Mouse (Mus musculus) hindbrain, embryonic 16.5 days (tissue): ENCODE measurements at regions not wholly inside any gene's neighbourhood (a gene's known extent, or its start where the extent isn't known, plus 50 kb on each side); places are given as distances from the start of the nearest gene placed in this dataset.
"Not testable (repeated sequence)": the region's sequence is repeated elsewhere in the genome, so short reads cannot be mapped to it uniquely, and the experiment has no call there.

Source experiments
- ATAC-seq: fragments of 200-750 bp; cut with Nextera tagmentation; 2 replicates; pipeline ENCODE4 v1.8.0; 2017; ENCODE audit warnings: moderate TSS enrichment, moderate library complexity
- H3K27ac ChIP-seq: fragments of 300-500 bp; sonication (generic); 2 replicates; pipeline ENCODE4 v1.5.1; 2014; ENCODE audit warnings: low read depth, mild to moderate bottlenecking, control low read depth, low read length, moderate library complexity
- H3K27me3 ChIP-seq: fragments of 300-500 bp; sonication (generic); replicated peaks from 2 replicates; pipeline ENCODE4 v1.6.1; 2014; ENCODE audit warnings: low read length; ENCODE audit not compliant: control insufficient read depth, insufficient read depth
- H3K36me3 ChIP-seq: fragments of 300-500 bp; sonication (generic); 2 replicates; pipeline ENCODE4 v1.6.1; 2014; ENCODE audit warnings: mild to moderate bottlenecking, low read length, moderate library complexity, mixed read lengths; ENCODE audit not compliant: control insufficient read depth, insufficient read depth
- H3K4me1 ChIP-seq: fragments of 300-500 bp; sonication (generic); 2 replicates; pipeline ENCODE4 v1.6.1; 2014; ENCODE audit warnings: low read depth, low read length; ENCODE audit not compliant: control insufficient read depth, insufficient read depth
- H3K4me2 ChIP-seq: fragments of 300-500 bp; sonication (generic); 2 replicates; pipeline ENCODE4 v1.6.1; 2014; ENCODE audit warnings: mild to moderate bottlenecking, low read length, control low read depth, moderate library complexity
- H3K4me3 ChIP-seq: fragments of 300-500 bp; sonication (generic); 2 replicates; pipeline ENCODE4 v1.5.1; 2014; ENCODE audit warnings: mild to moderate bottlenecking, low read length, control low read depth, moderate library complexity
- H3K9ac ChIP-seq: fragments of 300-500 bp; sonication (generic); 2 replicates; pipeline ENCODE4 v1.6.1; 2014; ENCODE audit warnings: low read depth, mild to moderate bottlenecking, control low read depth, low read length, moderate library complexity
- H3K9me3 ChIP-seq: fragments of 300-500 bp; sonication (generic); 2 replicates; pipeline ENCODE4 v1.6.1; 2014; ENCODE audit warnings: mild to moderate bottlenecking, low read length, moderate library complexity; ENCODE audit not compliant: control insufficient read depth
- WGBS: fragments of 180-500 bp; shearing (Covaris S2); extraction: QIAGEN DNeasy Blood & Tissue Kit; methylation state at CpG from one replicate; pipeline ENCODE4 v1.1.7; 2014; 5-methylcytosine and 5-hydroxymethylcytosine counted together

GRCm38 (mm10) chr12:8438638-8439037 is 61.2 kb downstream of the Rhob start:
- Histone ChIP-seq H3K9ac (no peak overlapping the region), H3K27me3 (no peaks in the 10 kb centered on the region), H3K4me2 (no peak overlapping the region), H3K36me3 (no peaks in the 10 kb centered on the region), H3K27ac (no peak overlapping the region), H3K4me1 (peaks cover 5% of the 10 kb centered on the region; the same call in 1 of the 2 replicates), H3K9me3 (no peaks in the 10 kb centered on the region), H3K4me3 (no peak overlapping the region)
- WGBS: 73% methylated on average over 4 of the region's 4 CpGs
- ATAC-seq: no peak

- H3K9ac ChIP-seq: no peak overlapping the region
- H3K27me3 ChIP-seq: no peaks in the 10 kb centered on the region
- ATAC-seq: no peak
- H3K4me3 ChIP-seq: no peak overlapping the region
- H3K36me3 ChIP-seq: no peaks in the 10 kb centered on the region
- peaks cover 12% of the 10 kb centered on the region for H3K4me1 ChIP-seq
- no peaks in the 10 kb centered on the region for H3K9me3 ChIP-seq
- H3K27ac ChIP-seq: no peak overlapping the region
- no peak overlapping the region for H3K4me2 ChIP-seq
- WGBS: 54% methylated on average over 6 of the region's 6 CpGs
These were observed 62.7 kb downstream of the Rhob start for GRCm38 (mm10) chr12:8436976-8437580.

GRCm38 (mm10) chr12:8436553-8436952 is 63.3 kb downstream of the Rhob start:
- Histone ChIP-seq H3K27me3 (no peaks in the 10 kb centered on the region), H3K9ac (no peak overlapping the region), H3K36me3 (no peaks in the 10 kb centered on the region), H3K9me3 (no peaks in the 10 kb centered on the region), H3K4me3 (no peak overlapping the region), H3K4me1 (peaks cover 13% of the 10 kb centered on the region), H3K27ac (no peak overlapping the region), H3K4me2 (no peak overlapping the region)
- ATAC-seq: no peak
- 59% methylated on average over 5 of the region's 5 CpGs for WGBS

GRCm38 (mm10) chr12:8435651-8436348 is 64.0 kb downstream of the Rhob start:
- not testable (repeated sequence) for H3K9me3 ChIP-seq, ATAC-seq, H3K27me3 ChIP-seq

GRCm38 (mm10) chr12:8428228-8428990 is 71.4 kb downstream of the Rhob start:
- 82% methylated on average over 5 of the region's 5 CpGs for WGBS

More at GRCm38 (mm10) chr12:8435651-8436348, 64.0 kb downstream of the Rhob start:
- not testable (repeated sequence) for H3K9ac ChIP-seq, H3K36me3 ChIP-seq, H3K4me3 ChIP-seq, H3K4me2 ChIP-seq, H3K27ac ChIP-seq
- H3K4me1 ChIP-seq: peaks cover 13% of the 10 kb centered on the region
- 89% methylated on average over 3 of the region's 3 CpGs for WGBS

GRCm38 (mm10) chr12:8424515-8424914 is 75.3 kb downstream of the Rhob start:
- H3K4me1 ChIP-seq: no peaks in the 10 kb centered on the region
- H3K27ac ChIP-seq: no peak overlapping the region
- WGBS: 92% methylated on average over 6 of the region's 6 CpGs
- ATAC-seq: no peak
- no peaks in the 10 kb centered on the region for H3K36me3 ChIP-seq
- no peak overlapping the region for H3K4me3 ChIP-seq
- H3K27me3 ChIP-seq: no peaks in the 10 kb centered on the region
- no peak overlapping the region for H3K9ac ChIP-seq
- H3K4me2 ChIP-seq: no peak overlapping the region
- H3K9me3 ChIP-seq: no peaks in the 10 kb centered on the region

More at GRCm38 (mm10) chr12:8428228-8428990, 71.4 kb downstream of the Rhob start:
- Histone ChIP-seq H3K27ac (no peak overlapping the region; the same call in 1 of the 2 replicates), H3K9ac (no peak overlapping the region), H3K4me1 (peaks cover 7% of the 10 kb centered on the region), H3K36me3 (no peaks in the 10 kb centered on the region), H3K27me3 (no peaks in the 10 kb centered on the region), H3K4me3 (no peak overlapping the region), H3K9me3 (no peaks in the 10 kb centered on the region), H3K4me2 (no peak overlapping the region)
- no peak for ATAC-seq

GRCm38 (mm10) chr12:8422676-8423075 is 77.1 kb downstream of the Rhob start:
- Histone ChIP-seq H3K4me3 (no peak overlapping the region), H3K4me2 (no peak overlapping the region), H3K27me3 (no peaks in the 10 kb centered on the region), H3K36me3 (no peaks in the 10 kb centered on the region), H3K9ac (no peak overlapping the region), H3K4me1 (no peaks in the 10 kb centered on the region), H3K9me3 (no peaks in the 10 kb centered on the region), H3K27ac (no peak overlapping the region)
- peak; percentile 47; the same call in 1 of the 2 replicates for ATAC-seq
- WGBS: 71% methylated on average over 5 of the region's 5 CpGs

- WGBS: 95% methylated on average over 3 of the region's 3 CpGs
These were observed 78.6 kb downstream of the Rhob start for GRCm38 (mm10) chr12:8421271-8421567.

GRCm38 (mm10) chr12:8420511-8421270 is 79.1 kb downstream of the Rhob start:
- Histone ChIP-seq H3K27me3 (no peaks in the 10 kb centered on the region), H3K27ac (no peak overlapping the region), H3K4me2 (no peak overlapping the region), H3K4me1 (no peaks in the 10 kb centered on the region), H3K36me3 (no peaks in the 10 kb centered on the region), H3K9me3 (no peaks in the 10 kb centered on the region), H3K9ac (no peak overlapping the region), H3K4me3 (no peak overlapping the region)
- WGBS: 79% methylated on average over 9 of the region's 9 CpGs
- ATAC-seq: no peak

More at GRCm38 (mm10) chr12:8421271-8421567, 78.6 kb downstream of the Rhob start:
- no peak for ATAC-seq
- Histone ChIP-seq H3K36me3 (no peaks in the 10 kb centered on the region), H3K27ac (no peak overlapping the region), H3K9ac (no peak overlapping the region), H3K4me3 (no peak overlapping the region), H3K9me3 (no peaks in the 10 kb centered on the region), H3K4me2 (no peak overlapping the region), H3K27me3 (no peaks in the 10 kb centered on the region), H3K4me1 (no peaks in the 10 kb centered on the region)
